Mouse (Mus musculus): ENCODE data around the gene Rnf149. TPM values are rescaled to one million over a fixed set of nuclear protein-coding genes. Genes with fewer than 3 reads are reported as not detected.

Rnf149 gene
- polyA plus RNA-seq, 1 experiment from 2014 or later: 30.7 TPM

DNA sequence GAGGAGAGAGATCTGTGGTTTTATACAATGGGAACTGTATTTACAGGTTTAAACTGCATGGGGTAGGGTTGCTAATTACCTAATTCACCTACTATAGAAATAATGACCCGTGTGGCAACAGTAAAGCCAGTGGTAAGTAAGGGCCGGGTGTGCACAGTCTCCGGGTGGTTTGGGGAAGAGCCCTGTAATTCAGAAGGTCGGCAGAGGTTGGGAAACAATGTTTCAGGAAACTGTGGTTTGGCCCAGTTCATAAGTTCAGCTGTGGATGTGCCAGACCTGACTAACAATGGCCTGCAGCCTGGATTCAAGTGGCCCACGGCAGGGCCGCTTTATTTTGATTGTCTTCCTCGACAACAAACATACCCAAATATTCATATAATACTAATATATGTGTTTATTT is 51.4 kb downstream of the Rnf149 start:
- WGBS: 69% methylated on average over 7 of the region's 7 CpGs
- no peak for ATAC-seq (ENCODE audit: borderline replicate concordance, extremely low read depth, low FRiP score, low TSS enrichment)
- no peaks in the 10 kb centered on the region for H3K9me3 ChIP-seq
- H3K4me1 ChIP-seq: no peaks in the 10 kb centered on the region
- no peak overlapping the region for H3K27ac ChIP-seq
- no peak overlapping the region for H3K4me2 ChIP-seq
- H3K27me3 ChIP-seq: no peaks in the 10 kb centered on the region
- no peaks in the 10 kb centered on the region for H3K36me3 ChIP-seq
- H3K4me3 ChIP-seq: no peak overlapping the region
- no peak overlapping the region for H3K9ac ChIP-seq

DNA sequence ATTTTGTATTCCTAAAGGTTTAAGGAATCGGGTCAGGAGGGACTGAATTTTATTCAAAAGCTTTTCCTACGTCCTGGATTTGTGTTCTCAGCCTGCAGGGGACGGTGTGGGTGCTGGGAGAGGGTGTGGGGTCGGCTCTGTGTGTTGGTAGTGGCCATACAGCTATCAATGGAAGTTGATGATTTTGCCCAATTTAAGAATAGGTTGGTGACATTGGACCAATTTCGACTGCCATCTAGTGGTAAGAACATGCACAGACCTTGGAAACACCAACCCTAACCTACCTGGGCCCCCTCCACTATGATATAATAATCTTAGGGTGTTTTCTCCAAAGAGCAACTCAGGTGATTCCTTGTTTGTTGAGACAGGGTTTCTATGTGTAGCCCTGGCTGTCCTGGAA is 54.7 kb downstream of the Rnf149 start:
- Histone ChIP-seq H3K36me3 (no peaks in the 10 kb centered on the region), H3K9ac (no peak overlapping the region), H3K4me2 (no peak overlapping the region), H3K4me1 (no peaks in the 10 kb centered on the region), H3K9me3 (no peaks in the 10 kb centered on the region), H3K4me3 (no peak overlapping the region), H3K27me3 (no peaks in the 10 kb centered on the region), H3K27ac (no peak overlapping the region)
- WGBS: 22% methylated on average over 5 of the region's 5 CpGs
- no peak for ATAC-seq (ENCODE audit: borderline replicate concordance, extremely low read depth, low FRiP score, low TSS enrichment)

- Histone ChIP-seq H3K9ac (no peak overlapping the region), H3K27me3 (no peaks in the 10 kb centered on the region), H3K4me1 (no peaks in the 10 kb centered on the region), H3K27ac (no peak overlapping the region), H3K4me3 (no peak overlapping the region), H3K4me2 (no peak overlapping the region), H3K36me3 (no peaks in the 10 kb centered on the region), H3K9me3 (no peaks in the 10 kb centered on the region)
- WGBS: 80% methylated on average over 7 of the region's 7 CpGs
- no peak for ATAC-seq (ENCODE audit: borderline replicate concordance, extremely low read depth, low FRiP score, low TSS enrichment)
Measured at GRCm38 (mm10) chr1:39521326-39521725, 55.9 kb downstream of the Rnf149 start.

- Histone ChIP-seq H3K36me3 (no peaks in the 10 kb centered on the region), H3K9ac (no peak overlapping the region), H3K4me1 (no peaks in the 10 kb centered on the region), H3K27me3 (no peaks in the 10 kb centered on the region), H3K4me2 (no peak overlapping the region), H3K27ac (no peak overlapping the region), H3K4me3 (no peak overlapping the region), H3K9me3 (no peaks in the 10 kb centered on the region)
- ATAC-seq (ENCODE audit: borderline replicate concordance, extremely low read depth, low FRiP score, low TSS enrichment): no peak
- 84% methylated on average over 10 of the region's 10 CpGs for WGBS
Measured at GRCm38 (mm10) chr1:39515303-39515991, 61.8 kb downstream of the Rnf149 start.

DNA sequence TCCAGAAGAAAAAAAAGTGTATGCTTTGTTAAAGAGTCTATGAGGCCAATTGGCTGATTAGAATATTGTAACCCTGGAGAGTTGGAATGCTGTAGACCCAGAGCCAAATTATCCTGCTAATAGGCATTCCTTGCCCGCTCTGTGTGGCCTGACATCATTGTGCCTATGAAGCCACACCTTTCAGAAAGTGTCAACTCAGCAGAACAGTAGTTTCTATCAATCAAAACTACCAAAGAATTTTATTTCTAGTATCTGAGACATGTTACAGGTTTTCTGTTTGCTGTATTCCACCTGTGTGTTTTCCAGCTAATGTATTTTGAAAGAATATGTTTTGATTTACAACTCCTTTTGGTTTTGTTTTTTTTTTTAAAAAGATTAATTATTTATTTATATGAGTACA is 65.0 kb downstream of the Rnf149 start:
- Histone ChIP-seq H3K9me3 (no peaks in the 10 kb centered on the region), H3K4me1 (no peaks in the 10 kb centered on the region), H3K36me3 (no peaks in the 10 kb centered on the region), H3K27ac (no peak overlapping the region), H3K4me3 (no peak overlapping the region), H3K9ac (no peak overlapping the region), H3K4me2 (no peak overlapping the region), H3K27me3 (no peaks in the 10 kb centered on the region)
- no peak for ATAC-seq (ENCODE audit: borderline replicate concordance, extremely low read depth, low FRiP score, low TSS enrichment)
- 74% methylated on average over 1 of the region's 1 CpGs for WGBS

DNA sequence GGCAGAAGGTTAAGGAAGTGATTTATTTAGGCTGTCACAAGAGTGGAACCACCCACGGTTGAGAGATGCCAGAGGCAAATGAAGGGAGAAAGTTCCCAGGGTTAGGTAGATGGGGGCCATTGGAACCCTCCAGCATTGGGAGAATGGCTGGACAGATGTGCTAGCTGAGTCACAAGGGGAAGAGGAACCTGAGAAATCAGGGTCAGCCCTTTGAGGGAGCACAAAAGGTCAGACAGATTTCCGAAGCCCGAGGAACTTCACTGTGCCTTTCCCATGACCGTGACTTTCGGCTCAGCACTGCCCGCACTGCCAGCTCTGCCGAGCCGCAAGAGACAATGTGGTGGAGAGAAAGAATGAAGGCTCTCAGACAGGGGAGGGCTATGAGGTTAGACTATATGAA is 65.4 kb downstream of the Rnf149 start:
- no peaks in the 10 kb centered on the region for H3K27me3 ChIP-seq
- no peaks in the 10 kb centered on the region for H3K4me1 ChIP-seq
- no peak overlapping the region for H3K4me2 ChIP-seq
- no peaks in the 10 kb centered on the region for H3K9me3 ChIP-seq
- H3K36me3 ChIP-seq: no peaks in the 10 kb centered on the region
- WGBS: 71% methylated on average over 8 of the region's 8 CpGs
- H3K4me3 ChIP-seq: no peak overlapping the region
- no peak overlapping the region for H3K9ac ChIP-seq
- ATAC-seq (ENCODE audit: borderline replicate concordance, extremely low read depth, low FRiP score, low TSS enrichment): no peak
- no peak overlapping the region for H3K27ac ChIP-seq

GRCm38 (mm10) chr1:39505600-39505999 is 71.6 kb downstream of the Rnf149 start:
- Histone ChIP-seq H3K4me1 (no peaks in the 10 kb centered on the region), H3K27ac (no peak overlapping the region), H3K36me3 (no peaks in the 10 kb centered on the region), H3K9ac (no peak overlapping the region), H3K9me3 (no peaks in the 10 kb centered on the region), H3K4me2 (no peak overlapping the region), H3K4me3 (no peak overlapping the region), H3K27me3 (no peaks in the 10 kb centered on the region)
- ATAC-seq (ENCODE audit: borderline replicate concordance, extremely low read depth, low FRiP score, low TSS enrichment): no peak
- WGBS: 43% methylated on average over 9 of the region's 9 CpGs

DNA sequence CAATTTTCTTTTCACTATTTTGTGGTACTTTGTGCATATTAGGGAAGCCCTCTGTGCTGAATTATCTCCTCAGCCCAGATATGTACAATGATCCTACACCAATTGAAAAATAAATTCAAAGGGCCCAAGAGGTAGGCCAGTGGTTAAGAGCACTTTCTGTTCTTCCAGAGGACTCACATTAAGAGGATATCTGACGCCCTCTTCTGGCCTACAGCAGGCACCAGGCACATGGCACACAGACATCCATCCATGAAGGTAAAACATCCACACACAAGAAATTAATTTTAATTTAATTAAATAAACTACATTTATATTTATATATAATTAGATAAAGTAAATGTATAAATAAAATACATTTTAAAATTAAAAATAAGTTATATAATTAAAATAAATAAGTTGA is 72.9 kb downstream of the Rnf149 start:
- Histone ChIP-seq H3K9me3 (no peaks in the 10 kb centered on the region), H3K4me2 (no peak overlapping the region), H3K27ac (no peak overlapping the region), H3K4me3 (no peak overlapping the region), H3K36me3 (no peaks in the 10 kb centered on the region), H3K27me3 (no peaks in the 10 kb centered on the region), H3K4me1 (no peaks in the 10 kb centered on the region), H3K9ac (no peak overlapping the region)
- 9% methylated on average over 1 of the region's 1 CpGs for WGBS
- no peak for ATAC-seq (ENCODE audit: borderline replicate concordance, extremely low read depth, low FRiP score, low TSS enrichment)

- Histone ChIP-seq H3K9ac (no peak overlapping the region), H3K9me3 (no peaks in the 10 kb centered on the region), H3K27ac (no peak overlapping the region), H3K36me3 (no peaks in the 10 kb centered on the region), H3K27me3 (no peaks in the 10 kb centered on the region), H3K4me2 (no peak overlapping the region), H3K4me1 (no peaks in the 10 kb centered on the region), H3K4me3 (no peak overlapping the region)
- ATAC-seq (ENCODE audit: borderline replicate concordance, extremely low read depth, low FRiP score, low TSS enrichment): no peak
- WGBS: 82% methylated on average over 17 of the region's 17 CpGs
Measured at GRCm38 (mm10) chr1:39502817-39503633, 74.2 kb downstream of the Rnf149 start.

Other genes starting within 250 kb of the Rnf149 start
- 454 and 516 TPM in 2 replicates for gene Rpl31, start 209.6 kb downstream of the Rnf149 start, polyA plus RNA-seq (2015; fragmentation: Nextera tagmentation; extraction: Ambion mirVana)
- gene Tbc1d8, start 98.7 kb downstream of the Rnf149 start, polyA plus RNA-seq (2015; fragmentation: Nextera tagmentation; extraction: Ambion mirVana): 10.6 and 13.4 TPM in 2 replicates
- gene Cnot11, start 42.4 kb downstream of the Rnf149 start, polyA plus RNA-seq (2015; fragmentation: Nextera tagmentation; extraction: Ambion mirVana): 21.2 and 21.5 TPM in 2 replicates
- 0.05 and 0.06 TPM in 2 replicates for gene Creg2, start 74.1 kb upstream of the Rnf149 start, polyA plus RNA-seq (2015; fragmentation: Nextera tagmentation; extraction: Ambion mirVana)
- gene Rfx8, start 143.6 kb upstream of the Rnf149 start, polyA plus RNA-seq (2015; fragmentation: Nextera tagmentation; extraction: Ambion mirVana): 0.58 and 0.67 TPM in 2 replicates
- gene Gm3646, start 227.9 kb upstream of the Rnf149 start, polyA plus RNA-seq (2015; fragmentation: Nextera tagmentation; extraction: Ambion mirVana): not detected in 2 replicates

All from lung, embryonic 15.5 days (tissue).